Mouse (Mus musculus) testis, postnatal 14 days (tissue): ENCODE results near the gene Cd81.

Experiments used
- DNase-seq: peaks from one replicate; pipeline ENCODE4 v3.0.0; 2021; ENCODE audit warnings: low spot score

Cd81 gene

GRCm38 (mm10) chr7:143112395-143112794, 59.9 kb downstream of the Cd81 start:
- DNase-seq, result no peak

- no peak for DNase-seq
Measured at GRCm38 (mm10) chr7:143114773-143115172, 62.2 kb downstream of the Cd81 start.

GRCm38 (mm10) chr7:143116521-143116920, 64.0 kb downstream of the Cd81 start:
- DNase-seq, result no peak
